Mouse (Mus musculus): ENCODE measurements around the gene Chn2. TPM values are rescaled to one million over a fixed set of nuclear protein-coding genes. Genes with fewer than 3 reads are reported as not detected.

The Chn2 gene
- polyA plus RNA-seq, 1 experiment, result 38.2 TPM

- peak; percentile 48 for DNase-seq (ENCODE audit: low read depth)
- TF ChIP-seq CTCF (IDR thresholded peaks at IDR 0.05; ENCODE audit: borderline replicate concordance, extremely low read depth, insufficient read depth, insufficient read length), result peak; percentile 27; the same call in 1 of the 2 replicates
- TF ChIP-seq POLR2A (IDR thresholded peaks at IDR 0.05; ENCODE audit: borderline replicate concordance, extremely low read depth, insufficient read depth, insufficient read length, poor library complexity, severe bottlenecking), result no peak
These were observed 186.0 kb downstream of the Chn2 start for GRCm38 (mm10) chr6:54225327-54225726.

DNA sequence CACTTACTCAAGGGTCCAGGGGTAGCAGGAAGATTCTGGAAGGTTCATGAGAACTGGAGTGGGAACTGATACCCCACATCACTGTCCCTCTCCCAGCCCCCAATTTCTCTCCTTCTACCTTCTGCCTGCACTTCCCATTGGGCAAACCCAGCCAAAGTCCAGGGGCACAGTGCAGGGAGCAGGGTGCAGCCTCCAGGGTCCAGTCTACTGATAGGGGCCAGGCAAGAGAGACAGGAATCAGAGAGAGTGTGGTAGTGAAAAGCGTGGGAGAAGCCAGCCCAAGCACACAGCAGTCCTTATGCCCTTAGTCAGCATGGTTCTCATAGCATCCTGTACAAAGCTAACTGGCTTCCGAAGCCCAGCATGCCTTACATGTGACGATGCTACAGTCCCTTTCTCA, 187.7 kb downstream of the Chn2 start:
- no peak for TF ChIP-seq CTCF (IDR thresholded peaks at IDR 0.05; ENCODE audit: borderline replicate concordance, extremely low read depth, insufficient read depth, insufficient read length)
- no peak for TF ChIP-seq POLR2A (IDR thresholded peaks at IDR 0.05; ENCODE audit: borderline replicate concordance, extremely low read depth, insufficient read depth, insufficient read length, poor library complexity, severe bottlenecking)
- DNase-seq (ENCODE audit: low read depth), result no peak

GRCm38 (mm10) chr6:54228421-54228820, 189.1 kb downstream of the Chn2 start:
- no peak for TF ChIP-seq CTCF (IDR thresholded peaks at IDR 0.05; ENCODE audit: borderline replicate concordance, extremely low read depth, insufficient read depth, insufficient read length)
- TF ChIP-seq POLR2A (IDR thresholded peaks at IDR 0.05; ENCODE audit: borderline replicate concordance, extremely low read depth, insufficient read depth, insufficient read length, poor library complexity, severe bottlenecking), result no peak
- no peak for DNase-seq (ENCODE audit: low read depth)

GRCm38 (mm10) chr6:54228874-54229273, 189.5 kb downstream of the Chn2 start:
- peak; percentile 88 for DNase-seq (ENCODE audit: low read depth)
- TF ChIP-seq CTCF (IDR thresholded peaks at IDR 0.05; ENCODE audit: borderline replicate concordance, extremely low read depth, insufficient read depth, insufficient read length) (peak; percentile 79; the same call in 1 of the 2 replicates), POLR2A (IDR thresholded peaks at IDR 0.05; ENCODE audit: borderline replicate concordance, extremely low read depth, insufficient read depth, insufficient read length, poor library complexity, severe bottlenecking) (no peak)

DNA sequence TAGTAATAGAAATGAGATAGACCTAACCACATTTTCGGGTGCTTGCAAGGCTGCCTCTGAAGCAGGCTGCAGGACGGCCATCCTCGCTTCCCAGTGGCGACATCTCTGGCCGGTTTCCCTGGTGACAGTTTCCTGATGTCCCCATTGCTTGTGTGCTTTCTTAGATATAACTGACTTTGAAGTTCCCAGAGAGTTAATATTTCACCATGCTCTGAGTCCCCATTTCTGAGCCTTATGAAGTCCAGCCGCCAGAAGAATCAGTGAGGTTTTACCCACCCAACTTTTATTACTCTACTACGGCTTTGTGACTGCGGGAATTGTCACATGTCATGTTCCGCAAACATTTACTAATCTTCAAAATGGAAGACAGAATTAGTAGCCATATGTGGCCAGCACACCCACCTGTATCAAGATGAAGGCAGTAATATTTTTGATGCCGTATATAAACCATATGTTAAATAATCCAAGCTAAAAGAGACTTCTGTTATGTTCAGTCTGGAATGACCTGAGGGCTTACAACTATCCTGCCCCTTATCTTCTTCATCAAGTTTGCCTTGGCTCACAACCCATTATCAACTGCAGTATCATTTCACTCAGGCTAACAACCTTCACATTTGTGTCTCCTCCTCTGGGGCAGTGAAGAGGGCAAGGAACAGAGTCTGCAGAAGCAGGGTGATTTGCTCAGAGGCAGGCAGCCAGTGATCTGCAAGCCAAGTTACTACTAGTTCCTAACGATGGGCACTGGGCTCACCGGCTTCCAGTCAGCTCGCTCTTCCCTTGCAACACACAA, 192.6 kb downstream of the Chn2 start:
- DNase-seq (ENCODE audit: low read depth), result no peak
- no peak for TF ChIP-seq POLR2A (IDR thresholded peaks at IDR 0.05; ENCODE audit: borderline replicate concordance, extremely low read depth, insufficient read depth, insufficient read length, poor library complexity, severe bottlenecking)
- no peak for TF ChIP-seq CTCF (IDR thresholded peaks at IDR 0.05; ENCODE audit: borderline replicate concordance, extremely low read depth, insufficient read depth, insufficient read length)

DNA sequence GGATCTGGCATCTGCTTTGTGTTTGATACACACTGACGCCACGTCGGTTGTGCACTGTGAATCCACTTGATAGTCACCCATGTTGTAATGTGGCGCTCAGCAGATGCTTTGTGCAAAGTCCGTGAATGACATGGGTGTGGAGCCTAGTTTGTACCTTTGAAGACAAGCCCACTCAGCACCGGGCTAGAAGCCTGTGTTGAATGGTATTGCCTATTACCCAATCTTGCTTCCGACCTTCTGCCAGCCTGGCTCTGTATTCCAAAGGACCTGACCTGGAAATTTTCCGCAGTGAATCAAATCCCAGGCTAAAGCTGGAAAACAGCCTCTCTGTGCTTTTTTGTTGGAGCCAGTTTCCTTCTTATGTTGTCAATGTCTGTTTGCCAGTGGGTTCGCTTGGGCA, 197.1 kb downstream of the Chn2 start:
- TF ChIP-seq CTCF (IDR thresholded peaks at IDR 0.05; ENCODE audit: borderline replicate concordance, extremely low read depth, insufficient read depth, insufficient read length) (no peak), POLR2A (IDR thresholded peaks at IDR 0.05; ENCODE audit: borderline replicate concordance, extremely low read depth, insufficient read depth, insufficient read length, poor library complexity, severe bottlenecking) (no peak)
- DNase-seq (ENCODE audit: low read depth), result no peak

DNA sequence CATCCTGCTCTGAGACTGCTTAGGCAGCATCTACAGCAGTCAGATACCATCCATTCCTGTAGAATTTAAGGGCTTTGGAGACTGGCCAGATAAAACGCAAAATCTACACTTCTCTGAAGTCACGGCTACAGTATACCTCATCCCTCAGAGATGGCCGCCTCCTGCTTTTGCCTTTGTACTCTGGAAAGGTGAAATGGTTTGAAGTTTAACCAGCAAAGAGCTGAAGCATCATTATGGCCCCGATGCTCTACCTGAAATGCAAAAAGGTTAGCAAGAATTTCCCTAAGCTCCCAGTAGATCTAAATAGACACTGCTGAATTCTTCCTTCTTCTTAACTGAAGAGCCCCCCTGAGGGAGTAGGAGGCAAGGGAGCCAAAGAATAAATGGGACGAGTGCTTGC, 202.4 kb downstream of the Chn2 start:
- TF ChIP-seq POLR2A (IDR thresholded peaks at IDR 0.05; ENCODE audit: borderline replicate concordance, extremely low read depth, insufficient read depth, insufficient read length, poor library complexity, severe bottlenecking) (no peak), CTCF (IDR thresholded peaks at IDR 0.05; ENCODE audit: borderline replicate concordance, extremely low read depth, insufficient read depth, insufficient read length) (no peak)
- DNase-seq (ENCODE audit: low read depth), result peak; percentile 11

DNA sequence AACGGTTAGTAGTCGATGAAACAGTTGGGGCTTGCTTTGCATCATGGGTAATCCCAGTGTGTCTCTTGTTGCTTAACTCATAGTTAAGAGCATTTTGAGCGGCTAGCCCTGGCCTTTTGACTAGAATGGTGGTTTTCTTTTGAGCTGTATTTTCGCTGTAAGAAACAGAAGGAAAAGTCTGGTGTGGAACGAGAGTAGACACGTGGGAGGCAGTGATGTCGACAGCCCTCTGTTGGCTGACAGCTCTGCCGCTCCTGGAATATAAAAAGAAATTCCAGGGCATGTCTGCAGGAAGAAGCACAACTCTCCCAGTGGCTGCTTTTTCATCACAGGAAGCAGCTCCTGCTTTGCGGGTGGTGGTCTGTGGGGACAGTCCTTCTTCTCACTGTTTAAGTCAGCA, 202.9 kb downstream of the Chn2 start:
- TF ChIP-seq CTCF (IDR thresholded peaks at IDR 0.05; ENCODE audit: borderline replicate concordance, extremely low read depth, insufficient read depth, insufficient read length) (no peak), POLR2A (IDR thresholded peaks at IDR 0.05; ENCODE audit: borderline replicate concordance, extremely low read depth, insufficient read depth, insufficient read length, poor library complexity, severe bottlenecking) (no peak)
- peak; percentile 35 for DNase-seq (ENCODE audit: low read depth)

DNA sequence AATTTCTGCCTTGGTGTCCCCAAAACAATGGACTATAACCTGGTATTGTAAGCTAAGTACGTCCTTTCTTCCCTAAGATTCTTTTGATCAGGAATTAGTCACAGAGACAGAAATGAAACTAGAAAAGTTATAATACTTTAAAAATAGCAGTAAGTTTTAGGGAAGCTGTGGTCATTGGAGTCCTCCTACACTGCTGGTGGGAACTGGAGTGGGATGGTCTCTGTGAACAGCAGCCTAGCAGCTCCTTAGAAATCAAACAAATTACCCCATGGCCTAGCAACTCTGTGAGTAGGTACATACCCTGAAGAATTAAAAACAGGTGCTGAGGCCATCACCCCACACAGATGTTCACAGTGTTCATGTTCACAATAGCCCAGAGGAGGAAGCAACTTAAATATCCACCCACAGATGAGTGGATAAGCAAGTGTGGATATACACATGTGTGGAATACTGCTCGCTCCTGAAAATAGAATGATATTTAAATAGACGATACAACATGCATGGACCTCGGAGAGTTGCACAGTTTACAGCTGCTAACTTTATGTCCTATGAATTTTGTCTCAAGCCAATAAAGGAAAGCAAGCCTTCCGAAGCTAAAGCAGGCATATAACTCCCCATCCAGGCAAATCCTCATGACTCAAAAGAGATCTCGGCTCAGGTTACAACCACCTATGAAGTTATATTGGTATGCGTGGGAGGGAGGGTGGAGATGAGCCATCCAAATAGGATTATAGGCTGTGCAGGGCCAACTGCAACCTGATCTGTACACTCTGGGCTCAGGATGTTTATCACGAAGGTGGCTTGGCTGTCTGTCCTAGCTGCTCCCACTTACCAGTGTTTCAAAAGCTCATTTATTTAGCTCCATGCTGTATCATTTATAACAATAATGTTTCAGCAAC, 209.2 kb downstream of the Chn2 start:
- no peak for DNase-seq (ENCODE audit: low read depth)
- TF ChIP-seq CTCF (IDR thresholded peaks at IDR 0.05; ENCODE audit: borderline replicate concordance, extremely low read depth, insufficient read depth, insufficient read length) (no peak), POLR2A (IDR thresholded peaks at IDR 0.05; ENCODE audit: borderline replicate concordance, extremely low read depth, insufficient read depth, insufficient read length, poor library complexity, severe bottlenecking) (no peak)

- TF ChIP-seq POLR2A (IDR thresholded peaks at IDR 0.05; ENCODE audit: borderline replicate concordance, extremely low read depth, insufficient read depth, insufficient read length, poor library complexity, severe bottlenecking) (no peak), CTCF (IDR thresholded peaks at IDR 0.05; ENCODE audit: borderline replicate concordance, extremely low read depth, insufficient read depth, insufficient read length) (no peak)
- no peak for DNase-seq (ENCODE audit: low read depth)
These were observed 212.2 kb downstream of the Chn2 start for GRCm38 (mm10) chr6:54251401-54252191.

DNA sequence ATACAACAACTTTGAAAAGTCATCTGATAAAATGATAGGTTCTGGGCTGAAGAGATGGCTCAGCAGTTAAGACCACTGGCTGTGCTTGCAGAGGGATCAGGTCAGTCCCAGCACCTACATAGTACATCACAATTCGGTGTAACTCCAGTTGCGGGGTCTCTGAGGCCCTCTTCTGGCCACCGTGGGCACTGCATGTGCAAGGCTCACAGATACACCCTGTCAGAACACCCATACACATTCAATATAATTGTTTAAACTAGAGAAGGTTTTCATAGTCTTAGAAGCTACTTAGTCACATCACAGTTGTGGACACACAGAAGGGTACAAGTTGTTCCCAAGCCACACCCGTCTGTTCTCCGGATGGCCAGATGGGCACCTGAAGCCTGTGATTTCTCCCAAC, 213.9 kb downstream of the Chn2 start:
- no peak for DNase-seq (ENCODE audit: low read depth)
- TF ChIP-seq POLR2A (IDR thresholded peaks at IDR 0.05; ENCODE audit: borderline replicate concordance, extremely low read depth, insufficient read depth, insufficient read length, poor library complexity, severe bottlenecking) (no peak), CTCF (IDR thresholded peaks at IDR 0.05; ENCODE audit: borderline replicate concordance, extremely low read depth, insufficient read depth, insufficient read length) (peak; percentile 61)
